Mouse (Mus musculus): ENCODE measurements around the gene Eif1.
A peak's percentile ranks its signal among the peaks of the same experiment; 100 is the strongest.
"Not testable (repeated sequence)": the region's sequence is repeated elsewhere in the genome, so short reads cannot be mapped to it uniquely, and the experiment has no call there.

The Eif1 gene

GRCm38 (mm10) chr11:100319492-100320171, at the start of gene Eif1:
Gene Eif1, plus strand, starts transcription at chr11:100319885.
- peak; percentile 100 for DNase-seq

- no peak for DNase-seq
These were observed 47.8 kb upstream of the Eif1 start for GRCm38 (mm10) chr11:100271878-100272277.

- no peak for DNase-seq
These were observed 45.0 kb upstream of the Eif1 start for GRCm38 (mm10) chr11:100274719-100275118.

GRCm38 (mm10) chr11:100275466-100275865, 44.2 kb upstream of the Eif1 start:
- DNase-seq = no peak

GRCm38 (mm10) chr11:100277726-100278480, 41.8 kb upstream of the Eif1 start:
- DNase-seq = no peak

GRCm38 (mm10) chr11:100278759-100279158, 40.9 kb upstream of the Eif1 start:
- no peak for DNase-seq

- DNase-seq = peak; percentile 94 to 97
These were observed 37.8 kb upstream of the Eif1 start for GRCm38 (mm10) chr11:100281596-100282544.

- DNase-seq = peak; percentile 91 to 93
These were observed 37.1 kb upstream of the Eif1 start for GRCm38 (mm10) chr11:100282549-100282948.

GRCm38 (mm10) chr11:100284988-100285387, 34.7 kb upstream of the Eif1 start:
- DNase-seq = no peak

- DNase-seq = peak in 1 of 2 experiments; percentile 27
These were observed 32.7 kb upstream of the Eif1 start for GRCm38 (mm10) chr11:100287024-100287423.

- DNase-seq = no peak
These were observed 30.7 kb upstream of the Eif1 start for GRCm38 (mm10) chr11:100288942-100289341.

- DNase-seq = no peak
These were observed 29.4 kb upstream of the Eif1 start for GRCm38 (mm10) chr11:100290235-100290634.

- DNase-seq = no peak
These were observed 26.8 kb upstream of the Eif1 start for GRCm38 (mm10) chr11:100292884-100293283.

GRCm38 (mm10) chr11:100295308-100295707, 24.4 kb upstream of the Eif1 start:
- peak; percentile 92 to 95 for DNase-seq

- peak; percentile 47 to 65 for DNase-seq
These were observed 21.9 kb upstream of the Eif1 start for GRCm38 (mm10) chr11:100297801-100298200.

GRCm38 (mm10) chr11:100298274-100299036, 21.2 kb upstream of the Eif1 start:
- DNase-seq = peak; percentile 92 to 96

GRCm38 (mm10) chr11:100300293-100300692, 19.4 kb upstream of the Eif1 start:
- DNase-seq = peak; percentile 84 to 88

- DNase-seq = no peak
These were observed 18.4 kb upstream of the Eif1 start for GRCm38 (mm10) chr11:100301292-100301691.

- DNase-seq = no peak
These were observed 11.8 kb upstream of the Eif1 start for GRCm38 (mm10) chr11:100307900-100308299.

- DNase-seq = not testable (repeated sequence)
These were observed 11.0 kb upstream of the Eif1 start for GRCm38 (mm10) chr11:100308672-100309071.

GRCm38 (mm10) chr11:100311656-100312055, 8.0 kb upstream of the Eif1 start:
- no peak for DNase-seq

- DNase-seq = peak in 1 of 2 experiments; percentile 52
These were observed 7.5 kb upstream of the Eif1 start for GRCm38 (mm10) chr11:100312096-100312679.

All from cerebellum, postnatal 10 days (tissue).